Mouse (Mus musculus): Measurements from ENCODE around the gene Map3k21.

Gene Map3k21

GRCm38 (mm10) chr8:125910365-125911228 is at the start of gene Map3k21:
Gene Map3k21 (plus strand): TSS chr8:125910450.
- in situ Hi-C loops (cut with MboI; ENCODE audit: unreplicated experiment in 2 of 2), result no loop called here

GRCm38 (mm10) chr8:125866125-125866524 is 44.1 kb upstream of the Map3k21 start:
- in situ Hi-C loops (cut with MboI; ENCODE audit: unreplicated experiment in 2 of 2), result loop anchor here (5.0 to 10.0 kb wide), 4 partner anchors 281 to 801 kb away; no protein-coding TSS in a partner anchor

- in situ Hi-C loops (cut with MboI; ENCODE audit: unreplicated experiment in 2 of 2), result loop anchor here (5.0 to 10.0 kb wide), 4 partner anchors 284 to 804 kb away; no protein-coding TSS in a partner anchor
These were observed 41.7 kb upstream of the Map3k21 start for GRCm38 (mm10) chr8:125868552-125868951.

DNA sequence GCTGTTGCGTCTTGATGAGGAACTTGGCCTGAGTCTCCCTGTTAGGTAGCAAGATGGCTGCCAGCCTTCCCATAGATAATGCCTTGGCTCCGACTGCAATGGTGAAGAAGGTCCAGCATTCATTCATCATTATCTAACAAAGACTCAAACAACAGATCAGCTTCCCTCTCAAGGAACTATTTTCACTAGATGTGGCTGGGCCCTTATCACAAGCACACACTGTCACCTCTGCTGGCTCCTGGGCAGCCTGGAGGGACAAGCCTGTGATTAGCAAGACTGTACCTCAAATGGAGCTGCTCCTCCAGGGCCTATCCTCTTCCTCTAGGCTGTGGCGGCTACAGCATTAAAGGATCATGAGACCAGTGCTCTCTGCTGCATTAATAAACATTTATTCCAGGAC is 40.5 kb upstream of the Map3k21 start:
- in situ Hi-C loops (cut with MboI; ENCODE audit: unreplicated experiment in 2 of 2), result loop anchor here (5.0 to 10.0 kb wide), 5 partner anchors 285 to 805 kb away; no protein-coding TSS in a partner anchor

GRCm38 (mm10) chr8:125870179-125870702 is 40.0 kb upstream of the Map3k21 start:
- in situ Hi-C loops (cut with MboI; ENCODE audit: unreplicated experiment in 2 of 2), result loop anchor here in 1 of 2 experiments (5.0 kb wide), 1 partner anchor 688 kb away; no protein-coding TSS in a partner anchor

- in situ Hi-C loops (cut with MboI; ENCODE audit: unreplicated experiment in 2 of 2), result loop anchor here in 1 of 2 experiments (5.0 kb wide), 1 partner anchor 689 kb away; no protein-coding TSS in a partner anchor
These were observed 39.4 kb upstream of the Map3k21 start for GRCm38 (mm10) chr8:125870821-125871321.

GRCm38 (mm10) chr8:125872501-125873249 is 37.6 kb upstream of the Map3k21 start:
- in situ Hi-C loops (cut with MboI; ENCODE audit: unreplicated experiment in 2 of 2), result loop anchor here in 1 of 2 experiments (5.0 kb wide), 1 partner anchor 690 kb away; no protein-coding TSS in a partner anchor

- in situ Hi-C loops (cut with MboI; ENCODE audit: unreplicated experiment in 2 of 2), result loop anchor here in 1 of 2 experiments (5.0 kb wide), 1 partner anchor 691 kb away; no protein-coding TSS in a partner anchor
These were observed 37.1 kb upstream of the Map3k21 start for GRCm38 (mm10) chr8:125873250-125873534.

GRCm38 (mm10) chr8:125880447-125880846 is 29.8 kb upstream of the Map3k21 start:
- in situ Hi-C loops (cut with MboI; ENCODE audit: unreplicated experiment in 2 of 2), result no loop called here

GRCm38 (mm10) chr8:125887549-125887948 is 22.7 kb upstream of the Map3k21 start:
- in situ Hi-C loops (cut with MboI; ENCODE audit: unreplicated experiment in 2 of 2), result no loop called here

GRCm38 (mm10) chr8:125889920-125890319 is 20.3 kb upstream of the Map3k21 start:
- in situ Hi-C loops (cut with MboI; ENCODE audit: unreplicated experiment in 2 of 2), result no loop called here

- in situ Hi-C loops (cut with MboI; ENCODE audit: unreplicated experiment in 2 of 2), result no loop called here
These were observed 12.9 kb upstream of the Map3k21 start for GRCm38 (mm10) chr8:125897388-125897787.

DNA sequence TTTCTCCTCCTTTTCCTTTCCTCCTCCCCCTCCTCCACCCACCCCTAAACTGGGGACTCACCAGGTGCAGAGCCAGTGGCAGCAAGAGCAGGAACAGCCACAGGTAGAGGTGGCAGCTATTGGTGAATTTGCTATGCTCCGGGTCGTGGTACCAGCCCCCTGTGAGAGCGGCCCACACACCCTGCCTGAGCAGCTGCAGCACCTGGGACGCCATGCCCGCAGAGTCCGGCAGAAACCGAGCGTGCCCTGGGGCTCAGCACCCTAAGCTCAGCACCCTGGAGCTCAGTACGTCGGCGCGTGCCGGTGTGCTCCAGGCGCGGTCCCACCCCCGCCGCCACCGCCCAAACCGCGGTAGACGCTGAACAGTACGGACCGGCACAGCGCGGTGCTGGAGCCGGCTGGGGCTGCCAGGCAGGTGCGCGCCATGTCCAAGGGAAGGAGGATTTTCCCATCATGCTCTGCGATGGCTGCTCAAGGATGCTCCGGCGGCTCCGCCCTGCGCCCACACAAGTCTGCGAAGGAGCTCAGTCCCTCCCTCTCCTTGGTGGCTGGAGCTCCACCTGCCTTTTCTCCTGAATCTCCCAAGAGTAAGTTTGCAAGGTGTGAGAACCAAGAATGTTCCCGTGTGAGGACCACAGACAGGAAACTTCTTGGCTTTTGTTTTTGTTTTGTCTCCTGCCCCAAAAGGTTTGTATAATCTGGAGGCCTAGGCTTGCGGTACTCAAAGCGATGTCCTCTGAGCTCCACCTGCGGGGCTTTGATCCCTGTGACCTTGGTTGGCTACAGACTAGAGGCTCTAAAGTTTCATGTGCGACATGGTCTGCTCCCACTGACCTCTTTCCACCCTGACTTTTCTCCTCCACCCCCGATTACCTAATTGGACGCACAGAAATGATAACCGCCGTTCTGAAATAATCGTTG is 12.1 kb upstream of the Map3k21 start, which contains the start of gene Pcnx2:
Gene Pcnx2, minus strand, starts transcription at position 450 of the 921 bp plus-strand sequence.
- in situ Hi-C loops (cut with MboI; ENCODE audit: unreplicated experiment in 2 of 2), result no loop called here

- in situ Hi-C loops (cut with MboI; ENCODE audit: unreplicated experiment in 2 of 2), result no loop called here
These were observed 11.4 kb upstream of the Map3k21 start for GRCm38 (mm10) chr8:125898899-125899298.

- in situ Hi-C loops (cut with MboI; ENCODE audit: unreplicated experiment in 2 of 2), result no loop called here
These were observed 9.1 kb upstream of the Map3k21 start for GRCm38 (mm10) chr8:125901167-125901566.

DNA sequence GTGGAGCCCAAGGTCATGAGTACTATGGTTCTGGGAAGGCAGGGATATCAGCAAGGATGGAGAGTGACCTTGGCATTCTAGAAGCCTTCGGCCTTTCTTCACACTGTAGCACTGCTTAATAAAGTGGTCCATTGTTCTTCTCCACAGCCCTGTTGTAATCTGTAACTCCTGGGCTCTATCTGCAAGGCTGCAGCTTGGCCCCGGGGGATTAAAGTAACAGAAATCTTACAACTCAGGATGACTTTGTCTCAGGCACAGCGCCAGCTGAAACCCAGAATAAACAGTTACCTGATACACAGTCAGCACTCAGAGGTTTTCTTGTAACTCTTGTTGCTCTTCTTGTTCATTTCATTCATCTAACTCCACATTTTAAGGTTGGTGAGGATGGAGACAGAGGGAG is 7.7 kb upstream of the Map3k21 start:
- in situ Hi-C loops (cut with MboI; ENCODE audit: unreplicated experiment in 2 of 2), result no loop called here

DNA sequence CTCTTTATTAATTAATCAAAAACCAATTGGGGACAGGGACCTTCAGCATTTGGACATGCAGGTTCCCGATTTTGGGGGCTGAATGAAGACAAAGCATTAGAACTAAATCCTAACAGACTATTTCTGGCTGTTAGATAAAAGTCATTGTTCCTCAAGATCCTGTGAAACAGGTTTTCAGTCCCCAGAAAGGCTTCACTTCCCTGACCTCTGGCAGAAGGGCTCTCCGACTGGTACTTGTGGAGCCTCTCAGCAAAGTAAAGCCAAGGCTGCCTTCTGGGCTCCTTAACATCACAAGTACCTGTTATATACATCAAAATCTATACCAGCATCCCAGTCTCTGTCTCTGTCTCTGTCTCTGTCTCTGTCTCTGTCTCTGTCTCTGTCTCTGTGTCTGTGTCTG is 4.9 kb upstream of the Map3k21 start:
- in situ Hi-C loops (cut with MboI; ENCODE audit: unreplicated experiment in 2 of 2), result no loop called here

DNA sequence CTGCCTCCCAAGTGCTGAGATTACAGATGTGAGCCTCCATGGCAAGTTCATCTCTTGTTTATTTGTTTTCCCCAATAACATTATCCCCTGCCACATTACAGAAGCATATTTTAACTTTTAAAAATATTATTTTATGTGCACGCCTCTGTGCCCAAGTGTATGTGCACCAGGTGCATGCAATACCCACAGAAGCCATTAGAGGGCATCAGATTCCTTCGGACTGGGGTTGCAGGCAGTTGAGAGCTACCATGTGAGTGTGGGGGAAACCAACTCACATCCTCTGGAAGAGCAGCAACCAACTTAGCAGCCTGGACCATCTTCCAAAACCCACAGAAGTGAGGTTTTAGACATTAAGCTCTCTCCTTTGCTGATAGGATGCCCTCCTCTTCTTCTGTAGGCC is 2.9 kb upstream of the Map3k21 start:
- in situ Hi-C loops (cut with MboI; ENCODE audit: unreplicated experiment in 2 of 2), result no loop called here

GRCm38 (mm10) chr8:125909661-125910364 is 437 bp upstream of the Map3k21 start:
- in situ Hi-C loops (cut with MboI; ENCODE audit: unreplicated experiment in 2 of 2), result no loop called here
